Mouse (Mus musculus): ENCODE results near the gene Cd300lg.

DNA sequence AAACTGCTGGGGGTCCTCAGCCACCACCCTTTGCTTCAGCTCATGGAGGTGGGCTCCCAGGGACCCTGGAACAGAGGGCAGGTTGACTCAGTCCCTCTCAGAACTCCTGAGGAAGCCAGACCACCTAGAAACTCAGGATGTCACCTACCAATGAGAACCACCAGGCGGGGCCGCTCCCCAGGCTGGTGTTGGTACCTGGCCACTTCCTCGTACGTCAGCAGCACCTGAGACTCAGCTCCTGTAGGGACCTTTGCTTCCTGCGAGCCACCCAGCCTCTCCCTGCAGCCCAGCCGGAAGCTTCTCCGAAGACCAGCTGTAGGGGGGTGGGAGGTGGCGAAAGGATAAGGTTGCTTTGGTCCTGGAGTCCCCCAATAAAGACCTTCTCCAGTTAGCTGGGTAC, 32.9 kb upstream of the Cd300lg start:
- no peak for TF ChIP-seq POLR2A (IDR thresholded peaks at IDR 0.05; ENCODE audit: borderline replicate concordance, extremely low read depth, low read depth, low read length)
- no peak for TF ChIP-seq CTCF (IDR thresholded peaks at IDR 0.05; ENCODE audit: insufficient read depth, low read length)

All from lung, adult 2 months (tissue).